Mouse (Mus musculus): ENCODE results near the gene Muc2. TPM values are rescaled to one million over a fixed set of nuclear protein-coding genes. Genes with fewer than 3 reads are reported as not detected.

Muc2 gene
- total and polyA plus RNA-seq, 2 experiments from 2014 or later = 0.91 to 1.3 TPM

DNA sequence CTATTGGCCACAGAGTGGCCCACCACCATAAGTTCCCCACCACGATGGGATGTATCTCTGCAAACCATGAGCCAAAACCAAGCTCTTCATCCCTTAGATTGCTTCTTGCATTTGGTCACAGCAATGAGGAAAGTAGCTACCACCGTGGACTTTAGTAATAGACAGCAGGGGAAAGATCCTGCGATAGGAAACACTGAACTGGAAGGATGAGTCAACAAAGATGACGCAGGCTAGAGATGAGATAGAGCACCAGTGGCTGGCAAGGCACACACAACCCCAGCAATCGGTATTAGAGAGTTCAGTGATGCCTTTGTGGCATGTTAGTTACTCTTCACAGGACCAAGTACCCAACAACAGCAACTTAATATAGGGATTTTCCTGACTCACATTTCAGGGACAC is 86.1 kb downstream of the Muc2 start:
- DNase-seq (ENCODE audit: low spot score) (no peak), ATAC-seq (no peak)
- Histone ChIP-seq H3K9me3 (ENCODE audit: low read length) (no peaks in the 10 kb centered on the region), H3K27me3 (ENCODE audit: insufficient read depth, low read length) (no peaks in the 10 kb centered on the region), H3K4me1 (ENCODE audit: insufficient read depth, low read length) (no peaks in the 10 kb centered on the region), H3K9ac (replicated peaks; ENCODE audit: low read length) (no peak overlapping the region), H3K36me3 (ENCODE audit: insufficient read depth, low read length) (no peaks in the 10 kb centered on the region), H3K27ac (no peak overlapping the region), H3K4me3 (ENCODE audit: low read length) (no peak overlapping the region), H3K4me2 (ENCODE audit: low read depth, low read length) (no peak overlapping the region)
- no peak for TF ChIP-seq CTCF (IDR thresholded peaks at IDR 0.05; ENCODE audit: low read depth)
- WGBS = 90% methylated on average over 5 of the region's 5 CpGs

DNA sequence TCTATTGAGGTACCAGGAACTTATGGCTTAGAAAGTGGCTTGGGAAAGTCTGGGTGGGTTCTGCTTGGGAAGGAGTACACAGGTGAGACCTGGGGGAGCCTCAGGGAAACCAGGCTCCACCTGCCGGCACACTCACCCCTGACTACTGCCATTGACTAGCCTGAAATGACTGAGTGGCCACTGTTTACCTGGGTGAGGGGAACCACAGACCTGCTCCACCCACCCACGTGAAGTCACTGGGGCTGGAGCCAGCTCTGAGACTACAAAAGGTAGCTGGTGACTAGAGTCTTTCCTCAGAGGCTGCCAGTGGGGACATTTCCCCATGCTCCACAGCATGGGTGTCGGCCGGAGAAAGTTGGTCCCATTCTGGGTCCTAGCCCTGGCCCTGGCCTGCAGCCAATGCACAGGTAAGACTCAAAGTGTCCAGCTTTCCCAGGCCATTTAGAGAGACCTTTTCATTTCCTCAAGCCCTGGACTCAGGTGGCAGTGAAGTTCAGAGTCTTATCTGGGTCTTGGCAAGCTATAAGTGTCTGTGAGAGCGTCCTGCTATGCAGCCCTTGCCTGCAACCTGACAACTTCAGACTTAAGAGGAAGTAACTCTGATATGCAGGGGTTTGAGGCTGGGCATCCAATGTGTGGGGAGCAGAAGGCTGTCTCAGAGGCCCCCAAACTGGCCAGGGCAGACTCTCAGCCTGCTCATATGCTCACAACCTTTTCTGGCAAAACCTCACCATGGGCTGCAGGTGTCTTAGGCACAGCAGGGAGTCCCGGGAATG is 98.7 kb downstream of the Muc2 start, which contains the start of gene Muc5ac:
TSS of gene Muc5ac (plus strand) at position 296 of the 776 bp plus-strand sequence.
- DNase-seq (ENCODE audit: low spot score) = no peak
- 92% methylated on average over 6 of the region's 6 CpGs for WGBS
- H3K4me3 ChIP-seq (ENCODE audit: low read length) = no peak within 1 kb of the TSS
- ATAC-seq = no peak
- no peak for TF ChIP-seq CTCF (IDR thresholded peaks at IDR 0.05; ENCODE audit: low read depth)
- no peaks in the 10 kb centered on the region for H3K9me3 ChIP-seq (ENCODE audit: low read length)
- H3K36me3 ChIP-seq (ENCODE audit: insufficient read depth, low read length) = no peaks in the 10 kb centered on the region
- H3K27ac ChIP-seq = no peak within 1 kb of the TSS
- no peak within 1 kb of the TSS for H3K9ac ChIP-seq (replicated peaks; ENCODE audit: low read length)
- no peaks in the 10 kb centered on the region for H3K27me3 ChIP-seq (ENCODE audit: insufficient read depth, low read length)
- H3K4me2 ChIP-seq (ENCODE audit: low read depth, low read length) = no peak within 1 kb of the TSS
- no peaks in the 10 kb centered on the region for H3K4me1 ChIP-seq (ENCODE audit: insufficient read depth, low read length)

DNA sequence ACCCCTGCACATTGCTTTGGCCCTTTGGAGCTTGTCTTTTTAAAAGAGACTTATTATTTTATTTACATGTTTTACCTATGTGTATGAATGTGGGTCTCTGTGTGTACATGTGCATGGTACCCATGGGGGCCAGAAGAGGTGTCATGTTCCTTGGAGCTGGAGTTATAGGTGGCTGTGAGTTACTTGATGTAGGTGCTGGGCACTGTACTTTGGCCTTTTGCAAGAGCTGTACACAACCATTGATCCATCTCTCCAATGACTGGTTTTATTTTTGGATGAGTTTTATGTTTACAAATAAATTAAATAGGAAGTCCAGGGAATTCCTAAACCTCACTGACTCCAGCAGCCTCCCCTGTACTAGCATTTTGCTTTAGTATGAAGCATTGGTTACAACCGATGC is 104.1 kb downstream of the Muc2 start:
- DNase-seq (ENCODE audit: low spot score) (no peak), ATAC-seq (no peak)
- Histone ChIP-seq H3K9me3 (ENCODE audit: low read length) (no peaks in the 10 kb centered on the region), H3K4me3 (ENCODE audit: low read length) (no peak overlapping the region), H3K9ac (replicated peaks; ENCODE audit: low read length) (no peak overlapping the region), H3K4me2 (ENCODE audit: low read depth, low read length) (no peak overlapping the region), H3K27ac (no peak overlapping the region), H3K27me3 (ENCODE audit: insufficient read depth, low read length) (no peaks in the 10 kb centered on the region), H3K4me1 (ENCODE audit: insufficient read depth, low read length) (no peaks in the 10 kb centered on the region), H3K36me3 (ENCODE audit: insufficient read depth, low read length) (no peaks in the 10 kb centered on the region)
- 100% methylated on average over 1 of the region's 1 CpGs for WGBS
- TF ChIP-seq CTCF (IDR thresholded peaks at IDR 0.05; ENCODE audit: low read depth) = no peak

DNA sequence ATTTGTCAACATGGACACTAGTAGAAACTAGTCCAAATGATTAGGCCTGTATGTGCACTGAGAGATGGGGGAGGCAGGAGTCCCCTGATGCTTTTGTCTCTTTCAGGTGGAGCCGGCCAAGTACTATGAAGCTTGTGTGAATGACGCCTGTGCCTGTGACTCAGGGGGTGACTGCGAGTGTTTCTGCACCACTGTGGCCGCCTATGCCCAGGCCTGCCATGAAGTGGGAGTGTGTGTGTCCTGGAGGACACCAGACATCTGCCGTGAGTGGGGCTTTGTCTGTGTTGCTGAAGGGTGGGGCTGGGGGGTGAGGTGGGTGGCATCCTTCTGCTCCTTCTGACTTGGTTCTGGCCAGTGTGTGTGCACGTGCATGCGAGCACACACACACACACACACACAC is 113.1 kb downstream of the Muc2 start:
- Histone ChIP-seq H3K4me3 (ENCODE audit: low read length) (no peak overlapping the region), H3K9me3 (ENCODE audit: low read length) (no peaks in the 10 kb centered on the region), H3K27ac (no peak overlapping the region), H3K9ac (replicated peaks; ENCODE audit: low read length) (no peak overlapping the region), H3K4me1 (ENCODE audit: insufficient read depth, low read length) (no peaks in the 10 kb centered on the region), H3K4me2 (ENCODE audit: low read depth, low read length) (no peak overlapping the region), H3K36me3 (ENCODE audit: insufficient read depth, low read length) (no peaks in the 10 kb centered on the region), H3K27me3 (ENCODE audit: insufficient read depth, low read length) (no peaks in the 10 kb centered on the region)
- DNase-seq (ENCODE audit: low spot score) = no peak
- no peak for ATAC-seq
- WGBS = 88% methylated on average over 7 of the region's 7 CpGs
- no peak for TF ChIP-seq CTCF (IDR thresholded peaks at IDR 0.05; ENCODE audit: low read depth)

Other genes with a start within 250 kb of the Muc2 start
- 3.6 and 4.6 TPM in 2 replicates for gene Pidd1, start 246.3 kb upstream of the Muc2 start, total RNA-seq (2014; rRNA removed)
- gene Pidd1, start 246.3 kb upstream of the Muc2 start, polyA plus RNA-seq (2015; fragmentation: Nextera tagmentation; extraction: Ambion mirVana) = 2.4 and 2.5 TPM in 2 replicates
- gene Rplp2, start 243.0 kb upstream of the Muc2 start, total RNA-seq (2014; rRNA removed) = 179 and 249 TPM in 2 replicates
- 839 and 863 TPM in 2 replicates for gene Rplp2, start 243.0 kb upstream of the Muc2 start, polyA plus RNA-seq (2015; fragmentation: Nextera tagmentation; extraction: Ambion mirVana)
- gene Pnpla2, start 235.1 kb upstream of the Muc2 start, total RNA-seq (2014; rRNA removed) = 8.5 and 10.0 TPM in 2 replicates
- gene Pnpla2, start 235.1 kb upstream of the Muc2 start, polyA plus RNA-seq (2015; fragmentation: Nextera tagmentation; extraction: Ambion mirVana) = 20.0 and 22.4 TPM in 2 replicates
- gene Cracr2b, start 229.2 kb upstream of the Muc2 start, total RNA-seq (2014; rRNA removed) = 2.1 and 5.0 TPM in 2 replicates
- gene Cracr2b, start 229.2 kb upstream of the Muc2 start, polyA plus RNA-seq (2015; fragmentation: Nextera tagmentation; extraction: Ambion mirVana) = 6.7 and 9.1 TPM in 2 replicates
- gene Cd151, start 222.9 kb upstream of the Muc2 start, total RNA-seq (2014; rRNA removed) = 62.6 and 79.4 TPM in 2 replicates
- gene Cd151, start 222.9 kb upstream of the Muc2 start, polyA plus RNA-seq (2015; fragmentation: Nextera tagmentation; extraction: Ambion mirVana) = 16.1 and 18.5 TPM in 2 replicates
- gene Polr2l, start 215.2 kb upstream of the Muc2 start, total RNA-seq (2014; rRNA removed) = 25.5 and 46.1 TPM in 2 replicates
- 75.9 and 81.6 TPM in 2 replicates for gene Polr2l, start 215.2 kb upstream of the Muc2 start, polyA plus RNA-seq (2015; fragmentation: Nextera tagmentation; extraction: Ambion mirVana)
- gene Tspan4, start 215.1 kb upstream of the Muc2 start, total RNA-seq (2014; rRNA removed) = 101 and 119 TPM in 2 replicates
- gene Tspan4, start 215.1 kb upstream of the Muc2 start, polyA plus RNA-seq (2015; fragmentation: Nextera tagmentation; extraction: Ambion mirVana) = 78.2 and 83.9 TPM in 2 replicates
- gene Chid1, start 150.5 kb upstream of the Muc2 start, total RNA-seq (2014; rRNA removed) = 34.2 and 55.2 TPM in 2 replicates
- gene Chid1, start 150.5 kb upstream of the Muc2 start, polyA plus RNA-seq (2015; fragmentation: Nextera tagmentation; extraction: Ambion mirVana) = 47.8 and 48.3 TPM in 2 replicates
- 209 and 214 TPM in 2 replicates for gene Ap2a2, start 128.2 kb upstream of the Muc2 start, total RNA-seq (2014; rRNA removed)
- 110 and 115 TPM in 2 replicates for gene Ap2a2, start 128.2 kb upstream of the Muc2 start, polyA plus RNA-seq (2015; fragmentation: Nextera tagmentation; extraction: Ambion mirVana)
- not detected in 2 replicates for gene Muc6, start 35.0 kb upstream of the Muc2 start, total RNA-seq (2014; rRNA removed)
- gene Muc6, start 35.0 kb upstream of the Muc2 start, polyA plus RNA-seq (2015; fragmentation: Nextera tagmentation; extraction: Ambion mirVana) = 0.13 and 0.23 TPM in 2 replicates
- gene Muc5ac, start 98.6 kb downstream of the Muc2 start, total RNA-seq (2014; rRNA removed) = not detected in 2 replicates
- not detected in 2 replicates for gene Muc5ac, start 98.6 kb downstream of the Muc2 start, polyA plus RNA-seq (2015; fragmentation: Nextera tagmentation; extraction: Ambion mirVana)
- not detected in 2 replicates for gene Muc5b, start 148.7 kb downstream of the Muc2 start, total RNA-seq (2014; rRNA removed)
- gene Muc5b, start 148.7 kb downstream of the Muc2 start, polyA plus RNA-seq (2015; fragmentation: Nextera tagmentation; extraction: Ambion mirVana) = 0.03 TPM in 2 replicates
- 120 and 121 TPM in 2 replicates for gene Tollip, start 228.2 kb downstream of the Muc2 start, total RNA-seq (2014; rRNA removed)
- 68.5 and 72.6 TPM in 2 replicates for gene Tollip, start 228.2 kb downstream of the Muc2 start, polyA plus RNA-seq (2015; fragmentation: Nextera tagmentation; extraction: Ambion mirVana)